Mouse (Mus musculus) c-Kit-positive CD71-negative TER-119-negative erythroid progenitor cells, embryonic 14.5 days (primary cell): ENCODE measurements around the gene Ptov1.

Source experiments
- DNase-seq: peaks from one replicate; pipeline ENCODE4 v3.0.0-alpha.2; 2013; ENCODE audit warnings: low read depth

The Ptov1 gene

DNA sequence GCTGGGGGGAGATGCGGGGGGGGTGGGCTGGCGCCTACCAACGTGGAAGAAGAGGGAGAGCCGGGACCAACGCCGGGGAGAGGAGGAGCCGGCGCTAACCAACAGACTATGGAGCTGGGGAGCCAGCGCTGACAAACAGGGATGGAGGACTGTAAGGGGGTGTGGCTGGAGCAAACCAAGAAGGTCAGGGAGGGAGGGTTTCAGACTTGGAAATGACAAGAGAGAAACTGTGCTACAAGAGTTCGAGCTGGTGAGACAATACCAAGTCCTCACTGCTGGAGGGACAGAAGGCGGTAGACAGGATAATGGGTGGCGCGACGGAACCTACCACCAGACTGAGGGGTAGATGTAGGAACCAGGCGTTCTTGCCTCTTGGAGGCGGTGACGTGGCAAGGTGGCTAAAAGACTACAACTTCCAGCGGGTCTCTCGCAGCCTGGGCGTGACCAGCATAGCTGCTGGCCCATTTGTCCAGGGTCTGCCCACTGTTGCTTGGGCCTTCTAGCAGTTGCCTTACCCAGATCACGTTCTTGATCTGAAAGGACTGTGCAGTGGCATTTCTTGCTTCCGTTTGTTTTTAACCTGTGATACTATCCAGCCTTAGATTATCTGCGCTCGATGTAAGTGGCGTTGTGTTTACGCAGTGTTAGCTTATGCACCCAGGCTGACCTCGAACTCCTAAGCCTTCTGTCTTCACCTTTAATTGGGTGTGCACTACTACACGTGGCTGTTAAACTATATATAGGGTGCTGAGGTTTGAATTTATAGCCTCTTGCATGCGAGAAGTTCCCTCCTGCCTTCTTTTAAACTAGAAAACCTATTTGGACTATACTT lies at the start of gene Ptov1:
Gene Ptov1, minus strand, starts transcription at position 92 of the 832 bp plus-strand sequence.
- peak; percentile 84 for DNase-seq

DNA sequence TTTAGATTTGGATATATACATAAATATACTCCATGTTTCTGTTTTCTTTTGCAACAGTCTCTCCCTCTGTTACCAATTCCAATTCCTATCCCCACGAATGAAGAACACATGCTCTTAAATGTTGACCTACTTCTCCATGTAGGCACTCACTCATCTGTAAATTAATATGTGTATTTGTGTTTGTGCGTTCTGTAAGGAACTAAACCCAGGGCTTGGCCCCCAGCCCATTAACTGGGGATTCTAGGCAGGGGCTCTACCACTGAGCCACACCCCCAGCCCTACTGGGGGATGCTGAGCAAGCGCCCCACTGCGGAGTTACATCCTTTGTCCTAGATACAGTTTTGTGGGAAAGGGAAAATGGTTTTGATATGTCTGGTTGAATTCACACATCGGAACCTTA lies 49.5 kb upstream of the Ptov1 start:
- DNase-seq: no peak

DNA sequence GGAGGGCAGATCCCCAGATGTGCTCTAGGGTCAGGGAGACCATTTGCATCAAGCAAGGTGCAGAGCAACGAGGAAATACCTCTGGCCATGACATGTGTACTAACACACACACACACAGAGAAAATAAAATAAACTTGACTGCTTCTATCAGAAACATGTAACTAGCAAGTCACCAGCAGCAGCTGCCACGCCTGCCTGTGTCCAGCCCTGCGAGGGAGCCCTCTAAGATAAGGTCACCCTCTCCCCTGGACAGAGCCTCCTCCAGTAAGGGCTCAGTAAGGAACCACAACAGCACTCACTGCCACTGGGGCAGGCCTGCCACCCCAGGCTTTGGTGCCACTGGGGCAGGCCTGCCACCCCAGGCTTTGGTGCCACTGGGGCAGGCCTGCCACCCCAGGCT lies 48.6 kb upstream of the Ptov1 start:
- no peak for DNase-seq

DNA sequence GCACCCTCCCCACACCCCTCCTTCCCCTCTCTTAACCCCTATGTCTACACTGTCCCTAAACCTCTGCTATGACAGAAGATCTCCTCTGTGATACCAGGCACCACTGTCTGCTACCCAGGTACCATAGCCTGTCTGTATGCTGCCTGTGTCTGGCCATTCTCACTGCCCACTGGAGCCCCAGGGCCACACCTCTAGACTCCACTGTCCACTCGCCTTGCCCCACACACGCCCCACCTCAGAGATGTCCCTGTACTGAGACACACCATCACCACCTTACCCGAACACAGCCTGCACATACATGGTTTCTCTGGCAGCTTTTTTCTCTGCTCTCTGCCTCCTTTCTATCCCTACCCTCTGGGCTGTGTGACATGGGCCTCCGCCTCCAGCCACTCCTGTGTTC lies 47.3 kb upstream of the Ptov1 start:
- DNase-seq: no peak

DNA sequence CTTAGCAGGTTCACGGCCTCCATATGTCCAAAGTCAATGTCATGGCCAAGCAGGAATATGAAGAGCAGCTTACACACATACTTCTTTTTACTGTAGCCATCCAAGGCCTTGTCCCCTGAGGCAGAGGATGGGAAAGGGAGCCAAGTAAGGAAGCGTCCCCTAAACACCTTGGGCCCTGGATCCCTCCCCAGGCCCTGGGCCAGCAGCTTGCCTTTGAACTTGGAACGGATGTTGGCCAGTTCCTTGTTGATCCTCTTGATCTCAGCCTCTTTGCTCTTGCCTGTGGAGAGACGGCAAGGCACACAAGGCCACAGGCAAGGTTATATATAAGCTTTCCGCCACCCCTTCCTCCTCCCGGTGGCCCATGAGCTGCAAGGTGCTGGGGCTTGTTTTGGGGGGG lies 46.6 kb upstream of the Ptov1 start:
- DNase-seq: no peak

DNA sequence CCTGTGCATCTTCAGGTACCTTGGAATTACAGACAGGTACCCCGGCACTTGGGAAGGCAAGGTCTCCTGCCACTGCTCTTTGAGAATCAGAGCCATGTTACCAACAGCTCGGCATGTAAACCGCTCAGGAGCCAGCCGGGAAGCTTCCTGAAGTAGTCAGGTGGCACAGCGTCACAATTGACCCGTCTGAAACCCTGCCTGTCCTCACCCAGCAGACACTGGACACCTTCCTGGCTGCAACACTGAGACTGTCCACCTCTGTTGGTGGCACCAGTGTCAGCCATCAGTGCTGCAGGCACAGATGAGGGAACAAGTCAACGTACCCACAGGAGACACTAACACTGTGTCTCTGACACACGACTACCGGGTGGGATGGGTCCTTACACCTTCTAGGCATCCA lies 45.7 kb upstream of the Ptov1 start:
- no peak for DNase-seq

DNA sequence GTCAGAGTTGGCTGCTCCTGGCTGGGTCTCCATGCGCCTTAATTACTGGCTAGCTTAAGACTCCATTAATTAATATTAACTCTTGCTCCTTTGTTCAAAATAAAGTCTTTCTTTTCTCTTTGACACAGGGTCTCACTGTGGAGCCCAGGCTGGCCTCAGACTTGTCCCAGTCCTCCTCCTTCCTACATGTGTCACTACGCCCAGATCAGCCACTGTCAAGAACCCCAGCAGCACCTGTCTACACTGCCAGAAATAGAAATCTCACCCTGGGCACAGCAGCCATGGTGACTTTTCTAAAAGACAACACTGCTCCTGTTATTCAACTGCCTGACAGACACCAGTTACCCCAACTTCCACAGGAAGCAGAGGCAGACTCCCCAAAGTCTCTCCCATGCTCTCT lies 44.8 kb upstream of the Ptov1 start:
- no peak for DNase-seq

DNA sequence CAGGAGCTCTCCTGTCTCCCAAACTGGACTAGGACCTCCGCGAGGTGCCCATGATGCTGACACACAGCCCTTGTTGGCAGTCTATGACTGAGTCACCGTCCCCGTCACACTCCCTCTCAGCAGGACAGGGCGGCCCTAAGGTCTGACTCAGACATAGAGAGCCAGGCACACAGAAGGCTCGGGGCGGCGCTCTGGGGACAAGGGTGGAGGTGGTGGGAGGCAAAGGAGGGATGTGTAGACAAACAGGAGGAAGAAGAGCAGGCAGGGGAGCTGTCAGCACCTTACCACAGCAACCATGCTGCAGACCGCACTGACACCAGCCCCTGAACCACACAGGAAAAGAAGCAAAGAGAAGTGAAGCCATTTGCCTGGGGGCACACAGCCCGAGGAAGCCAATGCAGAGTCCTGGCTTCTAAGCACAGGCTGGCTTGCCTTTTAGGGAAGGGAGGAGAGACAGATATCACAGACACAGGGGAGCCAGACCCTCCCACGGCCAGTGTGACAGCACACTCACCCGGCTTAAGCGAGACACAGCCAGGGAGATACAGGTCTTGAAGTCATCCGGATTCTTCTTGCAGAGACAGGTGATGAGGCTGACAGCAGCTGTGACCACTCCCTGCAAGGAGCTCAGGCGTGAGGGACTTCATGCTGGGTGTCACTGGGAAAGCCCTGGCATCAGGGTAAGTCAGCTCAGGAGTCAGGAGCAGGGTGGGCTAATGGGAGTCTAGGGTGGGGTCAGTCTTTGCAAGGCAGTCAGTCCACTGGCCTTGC lies 39.3 kb upstream of the Ptov1 start:
- DNase-seq: no peak

DNA sequence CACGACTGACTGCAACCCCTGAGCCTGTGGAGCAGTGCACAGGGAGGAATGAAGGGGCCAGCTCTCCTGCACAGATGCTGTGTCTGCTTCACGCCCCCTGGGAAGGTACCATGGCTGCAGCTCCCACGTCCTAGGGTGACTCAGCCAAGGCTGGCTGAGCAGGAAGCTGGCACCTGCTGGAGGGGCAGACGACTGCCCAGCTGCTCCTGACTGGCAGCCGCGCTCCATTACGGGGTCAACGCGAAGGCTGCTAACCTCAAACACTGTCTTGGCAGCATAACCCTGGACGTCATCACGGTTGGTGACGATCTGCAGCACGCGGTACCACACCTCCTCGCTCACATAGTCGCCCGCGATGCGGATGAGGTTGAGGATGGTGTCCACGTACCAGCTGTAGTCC lies 35.8 kb upstream of the Ptov1 start:
- DNase-seq: no peak

DNA sequence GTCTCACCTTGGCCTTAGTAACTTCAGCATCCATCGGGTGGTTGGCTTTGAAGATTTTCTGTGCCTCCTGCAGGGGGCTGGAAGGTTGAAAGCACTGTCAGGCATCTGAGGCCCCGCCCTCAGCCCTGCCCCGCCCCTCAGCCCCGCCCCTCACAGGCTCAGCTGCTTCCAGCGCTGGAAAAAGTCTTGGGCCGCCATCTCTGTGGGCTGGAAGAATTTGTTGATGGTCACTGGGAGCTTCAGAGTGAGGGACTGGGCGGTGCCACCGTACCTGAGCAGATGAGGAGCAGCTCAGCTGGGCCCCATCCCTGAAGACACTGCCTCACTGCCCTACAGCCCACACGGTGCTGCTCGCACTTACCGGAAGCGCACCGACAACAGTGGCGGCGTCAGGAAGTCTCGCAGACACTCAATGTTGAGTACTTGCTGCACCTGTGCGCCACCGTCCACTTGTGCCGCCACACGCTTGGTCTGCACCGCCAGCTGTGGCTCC lies 31.7 kb upstream of the Ptov1 start:
- DNase-seq: no peak

DNA sequence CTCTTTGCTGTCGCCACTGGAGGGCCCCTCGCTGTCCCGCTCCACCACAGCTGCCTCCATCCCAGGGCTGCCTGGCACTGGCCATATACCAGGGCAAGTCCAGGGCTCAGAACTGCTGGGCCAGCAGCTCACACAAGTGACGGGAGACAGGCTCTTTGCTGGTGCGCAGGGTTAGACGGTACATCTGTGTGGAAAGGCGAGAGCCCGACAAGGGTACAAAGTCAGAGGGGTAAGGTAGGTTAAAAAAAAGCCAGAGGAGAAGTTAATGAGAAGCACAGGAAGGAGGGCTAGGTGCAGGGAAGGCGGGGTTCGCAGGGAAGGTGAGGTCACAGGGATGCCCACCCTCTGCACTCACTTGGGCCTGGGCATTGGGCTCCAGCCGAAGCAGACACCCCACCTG lies 31.0 kb upstream of the Ptov1 start:
- no peak for DNase-seq

DNA sequence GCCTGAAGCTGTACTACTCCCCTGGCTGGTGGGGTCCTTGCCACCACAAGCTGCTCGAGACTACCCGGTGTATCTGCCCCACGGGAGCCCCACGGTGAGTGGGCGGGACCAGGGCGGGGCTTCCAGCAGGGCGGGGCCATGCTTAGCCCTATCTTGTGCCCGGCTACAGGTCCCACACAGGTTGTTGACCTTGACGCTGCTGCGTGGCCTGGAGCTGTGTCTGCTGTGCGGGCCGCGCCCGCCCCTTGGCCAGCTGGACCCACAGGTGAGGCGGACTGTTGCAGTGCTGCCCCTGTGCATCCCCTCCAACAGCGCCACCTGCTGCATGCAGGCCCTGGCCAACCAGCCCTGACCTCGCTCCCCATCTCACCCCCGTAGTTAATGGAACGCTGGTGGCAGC lies 29.0 kb upstream of the Ptov1 start:
- no peak for DNase-seq

DNA sequence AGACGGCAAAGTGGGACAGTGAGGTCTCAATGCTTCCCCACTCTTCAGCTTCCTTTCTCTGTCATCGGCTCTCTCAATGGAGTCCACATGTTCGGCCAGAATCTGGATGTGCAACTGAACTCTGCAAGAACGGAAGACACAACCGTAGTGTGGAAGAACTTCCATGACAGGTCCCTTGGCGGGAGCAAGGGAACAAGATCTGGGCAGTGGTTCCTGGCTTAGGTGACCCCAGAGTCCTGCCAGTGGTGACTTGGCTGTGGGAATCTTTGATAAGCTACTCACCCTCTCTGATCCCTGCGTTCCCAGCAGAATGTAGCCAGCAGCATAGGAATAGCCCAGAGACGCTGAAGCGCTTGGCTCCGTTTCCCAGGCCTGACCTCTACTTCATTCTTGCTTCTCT lies 26.9 kb upstream of the Ptov1 start:
- no peak for DNase-seq

DNA sequence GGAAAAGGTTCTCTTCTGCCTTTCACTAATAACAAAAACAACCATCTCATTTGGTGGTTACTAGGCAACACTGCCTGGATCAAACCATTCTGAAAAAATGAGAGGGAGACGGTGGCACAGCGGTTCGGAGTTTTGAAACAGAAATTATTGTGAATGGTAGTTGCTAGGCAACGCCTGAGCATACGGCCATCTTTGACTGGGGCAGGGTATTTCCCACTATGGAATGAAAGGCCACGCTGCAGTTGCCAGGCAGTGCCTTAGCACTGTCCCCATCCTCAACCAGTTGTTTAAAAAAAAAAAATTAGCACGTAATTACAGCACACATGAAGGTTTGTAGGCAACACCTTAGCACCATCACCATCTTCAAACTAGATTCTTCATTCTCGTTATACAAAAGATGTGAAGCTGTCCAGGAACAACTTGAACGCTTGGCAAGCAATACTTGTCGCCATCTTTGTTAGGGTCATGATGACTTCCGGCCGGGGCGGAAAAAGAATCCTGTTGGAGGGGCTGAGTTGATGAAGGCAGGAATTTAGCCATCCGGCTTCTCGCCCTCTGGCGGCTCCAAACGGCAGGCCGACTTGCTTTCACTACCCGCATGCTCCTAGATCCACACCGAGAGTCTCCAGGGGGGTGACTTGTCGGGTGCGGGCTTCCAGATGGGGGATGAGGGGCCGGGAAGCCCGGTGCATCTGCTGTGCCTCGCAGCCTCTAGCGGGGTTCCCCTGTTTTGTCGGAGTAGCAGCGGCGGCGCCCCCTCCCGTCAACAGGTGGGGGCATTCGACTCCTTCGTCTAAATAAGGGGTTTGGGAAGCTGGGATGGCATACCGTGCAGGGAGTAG lies 26.2 kb upstream of the Ptov1 start, which contains the start of gene Fuz:
Gene Fuz, plus strand, starts transcription at position 487 of the 842 bp plus-strand sequence.
- DNase-seq: peak; percentile 89

DNA sequence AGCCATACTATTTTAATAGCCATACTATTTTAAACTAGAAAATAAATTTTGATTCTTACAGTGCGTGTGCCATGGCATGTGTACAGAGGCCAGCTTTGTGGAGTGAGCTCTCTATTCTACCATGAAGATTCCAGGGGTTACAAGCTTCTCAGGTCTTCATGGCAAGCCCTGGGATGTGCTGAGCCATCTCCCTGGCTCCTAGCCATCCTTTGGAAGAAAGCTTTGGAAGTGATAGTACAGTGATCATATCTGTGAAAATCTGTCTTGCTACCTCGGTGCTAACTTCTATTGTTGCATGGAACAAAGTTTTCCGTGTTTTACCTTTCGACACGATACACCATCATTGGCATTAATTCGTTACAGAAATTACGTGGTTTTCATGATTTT lies 25.6 kb upstream of the Ptov1 start:
- no peak for DNase-seq

DNA sequence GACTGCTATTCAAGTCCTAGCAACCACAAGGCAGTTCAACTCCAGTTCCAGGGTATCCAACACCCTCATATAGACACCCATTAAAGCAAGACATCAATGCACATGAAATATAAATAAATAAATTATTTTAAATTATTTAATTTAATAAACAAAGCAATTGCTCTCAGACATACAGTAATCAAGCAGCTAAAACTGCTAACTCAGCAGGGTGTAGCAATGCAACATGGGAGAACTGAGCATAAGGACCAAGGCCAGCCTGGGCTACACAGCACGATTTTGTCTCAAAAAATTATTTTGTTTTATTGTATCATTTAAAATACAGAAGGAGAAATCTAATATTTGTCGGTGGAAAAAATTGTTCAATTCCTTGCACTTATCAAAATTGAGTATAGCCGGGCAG lies 24.6 kb upstream of the Ptov1 start:
- DNase-seq: no peak

DNA sequence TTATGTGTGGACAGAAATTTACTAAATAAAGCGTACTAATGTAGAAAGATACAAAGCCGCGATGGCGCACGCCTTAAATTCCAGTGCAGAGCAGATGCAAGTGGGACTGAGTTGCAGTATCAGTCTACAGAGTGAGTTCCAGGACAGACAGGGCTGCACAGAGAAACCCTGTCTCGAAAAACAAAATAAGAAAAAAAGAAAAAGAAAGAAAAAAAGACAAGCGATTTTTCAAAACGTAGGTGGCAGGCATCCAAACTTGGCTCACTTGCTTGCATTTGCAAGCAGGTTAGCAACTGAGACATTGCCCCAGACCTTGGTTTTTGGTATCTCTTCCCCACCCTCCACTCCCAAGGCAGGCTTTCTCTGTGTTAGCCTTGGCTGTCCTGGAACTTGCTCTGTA lies 23.6 kb upstream of the Ptov1 start:
- no peak for DNase-seq

DNA sequence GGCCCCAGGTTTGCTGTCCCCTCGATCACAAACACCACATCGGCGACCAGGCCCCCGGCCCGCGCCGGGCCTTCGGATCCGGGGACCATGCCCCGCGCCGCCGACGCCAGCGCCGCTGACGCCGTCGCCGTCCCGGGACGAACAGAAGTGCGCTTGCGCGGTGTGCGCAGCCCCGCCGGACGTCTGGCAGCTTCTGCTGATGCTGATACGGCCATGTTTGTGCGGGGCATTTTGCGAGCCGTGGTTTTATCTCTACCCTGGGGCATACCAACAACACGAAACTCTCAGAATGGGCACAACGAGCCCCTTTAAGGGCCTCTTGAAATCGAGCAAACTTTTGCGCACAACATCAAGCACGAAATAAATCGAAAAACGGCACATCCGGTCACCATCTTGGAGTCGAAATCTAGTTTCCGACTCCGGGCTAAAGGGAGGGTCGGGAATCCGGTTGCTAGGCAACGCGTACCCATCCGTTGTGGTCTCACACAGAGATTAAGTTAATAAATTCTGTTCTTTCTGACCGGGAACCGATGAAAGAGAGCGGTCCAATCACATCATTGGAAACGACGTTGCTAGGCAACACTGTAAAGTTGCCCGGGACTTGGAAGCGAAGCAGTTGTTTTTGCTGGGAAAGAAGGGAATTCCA lies 22.8 kb upstream of the Ptov1 start, which contains the start of gene Med25:
Gene Med25, minus strand, starts transcription at position 437 of the 646 bp plus-strand sequence.
- peak; percentile 79 for DNase-seq

DNA sequence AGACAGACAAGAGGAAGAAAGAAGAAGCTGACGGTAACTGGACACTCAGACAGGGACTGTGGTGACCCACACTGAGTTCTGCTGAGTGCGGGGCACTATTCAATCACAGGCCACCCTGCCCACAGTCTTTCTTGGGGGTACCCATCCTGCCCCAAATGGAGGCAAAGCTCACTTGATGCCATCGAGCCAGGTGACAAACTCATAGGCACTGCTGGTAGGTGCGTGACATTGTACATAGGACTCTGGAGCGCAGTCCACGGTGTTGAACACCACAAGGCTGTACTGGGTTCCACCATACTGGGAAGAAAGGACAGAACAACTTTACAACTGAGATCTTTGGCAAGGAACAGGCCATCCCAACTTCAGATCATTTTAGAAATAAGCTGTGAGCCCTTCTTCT lies 22.0 kb upstream of the Ptov1 start:
- DNase-seq: no peak

DNA sequence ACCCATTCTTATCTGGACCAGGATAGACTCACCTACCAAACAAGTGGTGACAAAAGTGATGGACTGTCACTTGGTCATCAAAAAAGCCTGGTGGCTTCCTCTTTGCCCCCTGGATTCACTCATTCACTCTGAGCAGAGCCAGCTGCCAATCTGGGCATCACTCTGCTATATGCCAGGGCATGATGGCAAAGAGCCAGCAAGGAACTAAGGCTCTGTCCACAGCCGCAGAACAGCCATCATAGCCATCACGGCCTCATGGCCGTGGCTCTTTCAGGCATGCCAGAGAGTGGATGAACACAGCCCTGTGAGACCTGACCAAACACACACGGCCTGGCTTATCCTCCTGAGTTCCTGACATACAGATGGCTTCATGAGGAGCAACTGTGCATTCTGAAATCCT lies 21.1 kb upstream of the Ptov1 start:
- DNase-seq: no peak

DNA sequence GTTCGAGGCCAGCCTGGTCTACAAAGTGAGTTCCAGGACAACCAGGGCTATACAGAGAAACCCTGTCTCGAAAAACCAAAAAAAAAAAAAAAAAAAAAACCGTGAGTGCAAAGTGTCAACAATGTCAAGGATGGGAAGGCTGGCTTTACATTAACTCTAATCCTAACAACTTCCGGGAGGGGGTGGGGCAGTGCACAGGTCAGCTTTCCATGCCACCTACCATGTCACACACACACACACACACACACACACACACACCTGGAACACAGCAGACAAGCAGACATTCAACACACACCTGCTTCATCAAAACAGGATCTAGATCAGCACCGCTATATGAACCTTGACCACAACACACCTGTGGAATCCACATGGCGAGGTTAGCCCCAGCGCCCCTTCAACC lies 20.6 kb upstream of the Ptov1 start:
- DNase-seq: no peak
